Mouse (Mus musculus): ENCODE measurements at regions not wholly inside any gene's neighbourhood (a gene's known extent, or its start where the extent isn't known, plus 50 kb on each side); places are given as distances from the start of the nearest gene placed in this dataset.
A peak's percentile ranks its signal among the peaks of the same experiment; 100 is the strongest.

GRCm38 (mm10) chr14:98937933-98938332 is 56.2 kb downstream of the Rpl36a-ps1 start:
- DNase-seq (ENCODE audit: low spot score in 2 of 2): no peak

DNA sequence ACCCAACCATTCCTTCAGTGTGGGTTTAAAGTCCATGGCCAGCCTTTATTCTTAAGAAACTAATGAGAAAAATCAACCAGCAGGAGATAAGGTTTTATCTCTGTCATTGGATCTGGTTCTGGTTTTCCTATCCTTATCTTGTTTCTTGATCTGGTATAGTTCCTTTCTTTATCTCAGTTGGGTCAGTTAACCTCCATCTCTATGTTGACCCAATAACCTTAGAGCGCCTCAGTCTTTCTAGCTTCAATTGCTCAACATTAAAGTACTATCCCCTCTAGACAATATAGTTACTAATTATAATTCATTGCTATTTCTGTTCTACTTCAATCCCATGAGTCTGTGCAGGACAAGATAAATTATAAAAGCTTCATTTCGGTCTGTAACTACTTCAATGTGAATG is 56.7 kb downstream of the Rpl36a-ps1 start:
- no peak for DNase-seq (ENCODE audit: low spot score in 2 of 2)

DNA sequence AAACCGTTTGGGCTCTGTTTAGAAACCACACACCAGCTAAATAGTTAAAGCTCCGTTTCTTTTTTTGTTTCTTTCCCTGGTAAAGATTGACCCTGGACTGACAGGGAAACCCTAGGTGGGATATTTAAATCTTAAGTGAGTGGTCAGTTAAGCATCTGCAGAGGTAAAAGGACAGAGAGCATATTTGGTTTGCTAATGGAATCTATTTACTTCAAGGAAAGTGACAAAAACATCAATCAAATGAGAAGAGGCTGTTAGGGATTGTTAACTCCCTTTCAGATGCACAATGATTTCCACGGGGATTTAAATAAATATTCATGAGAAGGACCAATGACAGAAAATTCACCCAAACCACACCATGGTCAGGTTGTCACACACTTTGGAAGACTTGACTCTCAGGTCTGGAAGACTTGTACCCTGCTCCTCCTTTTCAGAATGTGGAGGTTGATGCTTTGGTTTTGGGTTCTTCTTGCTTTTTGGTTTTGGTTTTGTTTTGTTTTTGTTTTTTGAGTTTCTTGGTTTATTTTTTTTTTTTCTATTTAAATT is 60.7 kb downstream of the Rpl36a-ps1 start:
- DNase-seq (ENCODE audit: low spot score in 2 of 2): no peak

GRCm38 (mm10) chr14:98929276-98929675 is 64.8 kb downstream of the Rpl36a-ps1 start:
- DNase-seq (ENCODE audit: low spot score in 2 of 2): peak in 1 of 2 experiments; percentile 17

GRCm38 (mm10) chr14:98908234-98908633 is 85.9 kb downstream of the Rpl36a-ps1 start:
- DNase-seq (ENCODE audit: low spot score in 2 of 2): no peak

GRCm38 (mm10) chr14:98898876-98899275 is 95.2 kb downstream of the Rpl36a-ps1 start:
- DNase-seq (ENCODE audit: low spot score in 2 of 2): no peak

- DNase-seq (ENCODE audit: low spot score in 2 of 2): no peak
Observed at GRCm38 (mm10) chr14:98897390-98897789, 96.7 kb downstream of the Rpl36a-ps1 start.

GRCm38 (mm10) chr14:98895933-98896332 is 98.2 kb downstream of the Rpl36a-ps1 start:
- DNase-seq (ENCODE audit: low spot score in 2 of 2): no peak

- DNase-seq (ENCODE audit: low spot score in 2 of 2): no peak
Observed at GRCm38 (mm10) chr14:98892670-98893069, 101.4 kb downstream of the Rpl36a-ps1 start.

GRCm38 (mm10) chr14:98891252-98891947 is 102.7 kb downstream of the Rpl36a-ps1 start:
- DNase-seq (ENCODE audit: low spot score in 2 of 2): no peak

DNA sequence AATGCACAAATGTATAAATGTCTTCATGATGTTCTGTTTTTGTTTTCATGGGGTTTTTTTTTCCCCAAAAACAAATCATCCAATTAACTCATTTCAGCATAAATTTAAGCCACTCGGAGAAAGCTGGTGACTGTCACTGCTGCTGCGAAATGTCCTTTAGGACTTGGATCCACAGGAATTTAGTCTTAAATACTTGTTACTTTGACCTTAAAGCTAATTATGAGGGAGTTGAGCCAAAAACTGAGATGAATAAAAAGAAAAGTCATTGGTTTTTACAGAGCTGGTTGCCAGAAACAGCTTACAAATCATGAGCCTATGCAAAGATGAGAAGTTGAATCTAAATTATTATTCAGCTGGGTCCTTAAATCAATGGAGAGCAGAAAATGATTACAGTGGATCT is 106.5 kb downstream of the Rpl36a-ps1 start:
- DNase-seq (ENCODE audit: low spot score in 2 of 2): no peak

- no peak for DNase-seq (ENCODE audit: low spot score in 2 of 2)
Observed at GRCm38 (mm10) chr14:98886982-98887381, 107.1 kb downstream of the Rpl36a-ps1 start.

GRCm38 (mm10) chr14:98882586-98882985 is 111.5 kb downstream of the Rpl36a-ps1 start:
- no peak for DNase-seq (ENCODE audit: low spot score in 2 of 2)

DNA sequence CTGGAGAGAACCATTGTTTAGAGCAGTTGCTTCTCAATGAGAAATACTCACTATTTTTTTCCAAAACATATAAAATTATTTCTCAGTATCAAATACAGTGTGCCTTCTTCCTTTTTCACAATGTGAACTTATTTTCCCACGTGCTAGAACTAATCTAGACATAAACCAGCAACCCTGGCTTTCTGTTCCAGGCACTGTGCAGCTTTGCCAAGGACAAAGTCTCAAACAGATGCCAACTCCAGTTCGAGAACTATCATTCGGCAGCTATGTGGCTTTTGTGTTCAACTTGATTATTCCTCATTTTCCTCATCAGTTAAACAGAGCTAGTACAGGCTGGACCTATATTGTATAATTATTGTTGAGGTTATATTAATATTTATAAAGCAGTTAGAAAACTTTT is 116.2 kb downstream of the Rpl36a-ps1 start:
- DNase-seq (ENCODE audit: low spot score in 2 of 2): no peak

DNA sequence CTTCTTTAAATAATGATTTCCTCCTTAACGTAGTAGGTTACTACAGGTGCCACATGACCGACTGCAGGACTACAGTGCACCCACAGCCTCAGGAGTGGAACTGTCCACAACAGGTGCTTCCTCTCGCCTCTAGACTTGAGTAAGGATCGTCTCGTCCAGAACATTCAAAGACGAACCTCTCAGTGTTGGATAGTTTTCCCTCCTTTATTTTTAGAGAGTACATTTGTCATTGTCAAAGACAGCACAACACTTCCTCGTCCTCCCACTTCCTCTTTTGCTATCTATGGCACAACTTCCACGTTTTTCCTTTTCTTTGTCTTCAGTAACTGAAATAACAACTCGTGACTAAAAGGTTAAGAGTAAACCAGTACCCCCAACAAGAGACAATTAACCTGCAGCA is 120.7 kb downstream of the Rpl36a-ps1 start:
- no peak for DNase-seq (ENCODE audit: low spot score in 2 of 2)

GRCm38 (mm10) chr14:98869888-98870287 is 124.2 kb downstream of the Rpl36a-ps1 start:
- no peak for DNase-seq (ENCODE audit: low spot score in 2 of 2)

DNA sequence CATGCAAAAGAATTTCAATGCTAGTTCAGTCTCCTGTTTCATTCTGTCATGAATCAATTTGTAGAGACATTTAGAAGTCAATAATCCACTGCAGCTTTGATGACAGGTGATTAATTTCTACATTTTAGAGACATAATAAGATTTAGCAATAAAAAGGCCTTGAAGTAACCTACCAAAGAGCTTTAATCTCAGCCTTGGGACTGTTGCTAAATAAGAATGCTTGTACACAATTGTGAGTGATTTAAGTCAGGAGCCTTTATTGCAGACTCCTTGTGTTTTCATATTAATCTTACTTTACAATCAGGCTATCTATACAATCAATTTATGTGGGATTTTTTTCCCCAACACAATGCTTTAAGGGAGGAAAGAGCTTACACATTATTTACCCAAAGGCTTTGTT is 127.2 kb downstream of the Rpl36a-ps1 start:
- no peak for DNase-seq (ENCODE audit: low spot score in 2 of 2)

DNA sequence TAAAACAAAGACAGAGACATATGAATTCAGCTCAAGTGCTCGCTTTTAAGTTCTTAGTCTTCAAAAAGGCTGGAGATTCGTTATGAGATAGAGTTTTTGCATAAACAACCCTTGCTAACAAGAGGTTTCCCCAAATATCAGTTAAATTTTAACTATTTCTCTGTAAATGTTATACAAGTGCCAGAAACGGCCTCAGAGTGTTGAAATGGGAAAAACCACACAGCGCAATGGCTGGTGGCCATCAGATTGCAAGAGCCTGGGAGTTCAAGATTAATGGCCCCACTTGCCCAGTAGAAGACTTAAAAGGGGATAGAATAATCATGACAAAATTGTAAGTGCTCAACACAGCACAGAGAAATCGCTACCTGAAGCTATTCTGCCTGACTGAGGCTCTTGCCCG is 130.1 kb downstream of the Rpl36a-ps1 start:
- no peak for DNase-seq (ENCODE audit: low spot score in 2 of 2)

DNA sequence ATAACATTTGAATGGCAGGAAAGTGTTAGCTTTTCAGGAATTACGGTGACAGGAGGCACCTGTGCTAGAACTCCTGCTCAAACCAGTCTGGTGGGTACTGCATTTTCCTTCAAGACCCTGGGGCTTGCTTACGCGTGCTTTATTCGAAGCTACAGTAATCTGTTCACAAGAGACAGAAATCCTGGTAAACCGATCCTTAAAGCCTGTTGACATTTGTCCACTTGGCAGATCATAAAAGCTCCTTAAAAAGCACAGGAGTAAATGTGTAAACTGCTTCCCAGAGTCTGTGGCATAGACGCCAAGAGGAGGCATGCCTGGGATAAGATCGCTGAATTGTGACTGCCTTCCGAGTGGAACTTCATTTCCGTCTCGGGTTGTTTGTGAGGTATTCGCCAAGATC is 130.5 kb downstream of the Rpl36a-ps1 start:
- DNase-seq (ENCODE audit: low spot score in 2 of 2): no peak

DNA sequence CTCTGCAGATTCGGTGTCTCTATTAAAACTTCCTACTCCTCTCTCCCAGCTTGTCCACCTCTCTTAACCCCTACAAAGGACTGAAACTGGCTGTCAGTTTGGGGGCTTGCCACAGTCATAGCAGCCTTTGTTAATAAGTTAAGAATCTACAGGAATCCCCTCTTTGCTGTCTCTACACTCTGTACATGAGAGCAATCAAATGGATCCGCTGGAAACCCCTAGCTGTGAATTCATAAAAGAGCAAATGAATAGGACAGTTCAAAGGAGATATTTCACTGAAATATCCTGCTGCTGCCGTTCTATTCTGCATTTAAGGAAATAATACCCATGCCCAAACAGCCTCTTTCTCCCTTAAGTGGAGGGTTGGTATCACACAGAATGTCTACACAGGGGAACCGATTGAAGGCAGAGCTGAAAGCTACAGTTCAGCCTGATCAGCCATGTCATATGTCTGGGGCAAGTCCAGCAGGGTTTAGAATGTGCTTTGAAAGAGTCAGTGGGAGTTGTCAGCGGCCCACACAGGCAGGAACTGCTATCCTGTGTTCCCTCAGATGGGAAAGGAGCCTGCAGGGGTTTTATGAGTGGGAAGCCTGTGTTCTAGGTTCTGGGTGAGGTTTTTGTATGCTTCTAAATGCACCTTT is 131.9 kb downstream of the Rpl36a-ps1 start:
- no peak for DNase-seq (ENCODE audit: low spot score in 2 of 2)

- no peak for DNase-seq (ENCODE audit: low spot score in 2 of 2)
Observed at GRCm38 (mm10) chr14:98858801-98859200, 135.3 kb downstream of the Rpl36a-ps1 start.

GRCm38 (mm10) chr14:98848500-98848899 is 145.6 kb downstream of the Rpl36a-ps1 start:
- DNase-seq (ENCODE audit: low spot score in 2 of 2): no peak

GRCm38 (mm10) chr14:98844221-98844620 is 149.9 kb downstream of the Rpl36a-ps1 start:
- no peak for DNase-seq (ENCODE audit: low spot score in 2 of 2)
